Mouse (Mus musculus) telencephalon, adult 2 months (tissue): ENCODE data around the gene Stk17b.
A peak's percentile ranks its signal among the peaks of the same experiment; 100 is the strongest.
"Not testable (repeated sequence)": the region's sequence is repeated elsewhere in the genome, so short reads cannot be mapped to it uniquely, and the experiment has no call there.

Source experiments
- DNase-seq: peaks from one replicate; pipeline ENCODE4 v3.0.0-alpha.2; 2011; ENCODE audit warnings: low read depth, low spot score

Stk17b gene

DNA sequence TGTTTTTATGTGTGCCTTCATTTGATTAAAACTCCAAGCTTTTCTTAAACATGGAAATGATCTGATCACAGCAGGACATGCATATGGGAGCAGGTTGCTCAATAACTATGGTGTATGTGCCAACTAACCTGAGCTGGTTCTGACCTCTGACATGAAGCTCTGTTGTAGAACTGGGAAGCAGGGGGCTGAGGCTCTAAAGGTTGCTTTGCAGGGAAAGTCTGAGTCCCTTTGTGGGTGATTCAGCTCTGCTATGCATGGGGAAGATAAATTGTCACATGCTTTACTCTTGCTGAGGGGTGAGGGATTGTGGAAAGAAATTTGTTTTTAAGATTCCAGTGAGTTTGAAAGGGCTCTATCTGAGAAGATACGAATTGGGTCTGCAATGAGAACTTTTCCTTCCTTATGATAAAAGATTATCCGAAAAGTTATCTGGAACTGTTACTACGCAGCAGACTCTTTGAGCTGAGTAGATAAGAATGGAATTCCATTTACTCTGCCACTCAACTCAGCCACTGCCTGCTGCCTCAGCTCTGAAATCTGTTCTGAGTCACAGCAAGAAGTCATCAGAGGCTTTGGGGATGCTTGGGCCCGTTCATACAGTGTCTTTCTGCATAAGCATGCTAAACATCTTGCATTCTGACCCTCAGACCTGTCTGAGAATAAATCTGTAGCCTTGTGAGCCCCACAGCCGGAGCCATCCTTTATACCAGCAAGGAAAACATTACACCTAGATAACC lies 56.4 kb downstream of the Stk17b start:
- DNase-seq = no peak

DNA sequence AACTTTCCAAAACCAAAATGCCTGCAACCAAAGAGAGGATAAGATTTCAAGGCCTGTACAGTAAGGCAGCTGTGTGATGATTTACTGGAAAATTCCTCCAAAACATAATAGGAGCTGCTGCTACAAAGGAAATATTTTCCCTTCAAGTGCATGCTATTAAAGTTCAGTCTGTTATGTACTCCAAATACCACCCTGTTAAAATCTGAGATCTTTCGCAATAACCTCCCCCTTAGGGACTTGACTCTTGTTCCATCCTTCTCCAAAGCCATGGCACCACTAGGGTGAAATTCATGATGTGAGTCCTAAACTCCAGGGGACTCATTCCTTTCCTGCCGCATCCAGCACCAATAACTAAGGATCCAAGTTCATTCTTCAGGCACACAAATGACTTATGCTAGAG lies 58.1 kb downstream of the Stk17b start:
- DNase-seq = no peak

DNA sequence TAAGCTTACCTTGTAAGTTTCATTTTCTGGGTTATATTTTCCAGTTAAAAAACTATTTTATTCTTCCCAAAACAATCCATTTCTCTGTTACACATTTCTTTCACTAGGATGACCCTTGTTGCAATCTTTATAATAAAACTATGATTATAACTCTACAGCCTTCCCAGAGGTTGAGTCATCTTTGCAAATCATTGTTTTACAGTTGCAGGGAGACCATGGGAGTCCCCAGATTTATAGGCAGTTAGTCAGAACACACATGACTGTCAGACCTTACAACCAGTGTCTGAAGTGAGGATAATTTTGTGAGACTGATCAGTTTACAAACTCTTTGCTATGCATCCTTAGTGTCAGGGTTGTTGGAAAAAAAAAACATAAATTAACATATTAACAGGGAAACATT lies 63.7 kb downstream of the Stk17b start:
- no peak for DNase-seq

DNA sequence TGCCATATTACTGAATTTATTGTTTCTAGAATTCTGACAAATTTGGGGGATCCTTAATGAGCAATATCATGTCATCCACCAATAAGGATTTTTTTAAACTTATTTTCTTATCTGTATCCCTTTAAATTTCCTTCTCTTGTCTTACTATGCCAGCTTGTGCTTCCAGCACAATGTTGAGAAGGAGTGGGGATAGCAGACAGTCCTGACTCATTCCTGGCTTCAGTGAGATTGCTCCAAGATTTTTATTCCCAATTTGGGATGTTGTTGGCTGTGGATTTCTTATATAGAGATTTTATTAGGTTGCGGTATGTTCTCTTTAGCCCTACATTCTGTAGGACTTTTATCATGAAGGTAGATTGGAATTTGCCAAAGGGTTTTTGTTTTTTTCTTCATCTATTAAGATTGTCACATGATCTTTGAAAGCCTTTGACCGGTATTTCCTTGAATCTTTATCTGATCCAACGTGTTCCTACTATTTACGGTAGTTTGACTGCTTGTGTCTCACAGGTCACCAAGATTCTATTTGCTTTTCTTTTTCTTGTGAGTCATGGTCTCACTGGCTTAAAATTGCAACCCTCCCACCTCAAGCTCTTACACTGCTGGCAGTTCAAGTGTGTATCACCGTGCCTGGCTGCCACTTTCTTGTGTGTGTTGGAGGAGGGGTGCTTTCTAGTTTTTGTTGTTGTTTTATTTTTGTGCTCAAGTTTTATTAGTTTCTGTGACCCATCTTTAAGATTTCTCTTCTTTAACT lies 64.2 kb downstream of the Stk17b start:
- DNase-seq = peak; percentile 31

DNA sequence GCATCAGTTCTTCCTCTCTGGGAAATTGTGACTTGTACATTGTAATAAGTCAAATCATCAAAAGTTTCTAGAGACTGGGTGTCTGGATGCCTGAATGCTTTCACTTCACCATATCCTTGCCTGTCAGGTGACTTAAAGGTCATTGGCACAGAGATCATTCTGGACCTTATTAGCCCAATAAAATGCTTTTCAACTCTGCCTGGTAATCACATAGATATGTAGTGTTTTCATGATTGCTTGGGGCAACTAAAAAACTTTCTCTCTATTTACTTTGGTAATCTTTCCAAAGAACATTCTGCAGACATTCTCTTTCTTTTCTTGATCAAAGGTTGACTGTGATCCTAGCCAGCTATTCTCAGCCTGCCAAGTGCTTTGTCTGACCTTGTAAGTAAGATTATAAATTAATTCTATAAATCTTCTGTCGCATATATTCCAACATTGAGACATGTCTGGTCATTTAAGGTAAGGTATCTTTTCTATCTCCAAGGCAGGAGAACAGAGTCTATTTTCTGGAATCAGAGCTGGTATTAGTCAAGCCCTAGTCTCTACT lies 69.0 kb downstream of the Stk17b start:
- no peak for DNase-seq

DNA sequence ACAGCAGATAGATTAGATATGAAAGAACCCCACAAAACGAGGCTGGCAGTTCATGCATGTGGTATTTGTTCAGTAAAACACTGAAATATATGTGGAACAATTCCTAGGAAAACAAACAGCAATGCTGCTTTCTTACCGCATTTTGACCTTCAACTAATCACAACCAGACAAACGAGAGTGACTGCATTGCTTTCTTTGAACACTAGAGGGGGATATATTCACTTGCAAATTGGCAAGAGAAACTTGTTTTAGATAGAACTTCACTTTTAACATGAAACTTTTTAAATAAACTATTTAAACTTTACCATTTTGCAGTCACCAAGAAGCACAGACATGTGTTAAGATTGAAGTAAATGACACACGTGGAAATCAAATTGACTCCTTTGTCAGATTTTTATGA lies 69.6 kb downstream of the Stk17b start:
- peak; percentile 55 for DNase-seq

DNA sequence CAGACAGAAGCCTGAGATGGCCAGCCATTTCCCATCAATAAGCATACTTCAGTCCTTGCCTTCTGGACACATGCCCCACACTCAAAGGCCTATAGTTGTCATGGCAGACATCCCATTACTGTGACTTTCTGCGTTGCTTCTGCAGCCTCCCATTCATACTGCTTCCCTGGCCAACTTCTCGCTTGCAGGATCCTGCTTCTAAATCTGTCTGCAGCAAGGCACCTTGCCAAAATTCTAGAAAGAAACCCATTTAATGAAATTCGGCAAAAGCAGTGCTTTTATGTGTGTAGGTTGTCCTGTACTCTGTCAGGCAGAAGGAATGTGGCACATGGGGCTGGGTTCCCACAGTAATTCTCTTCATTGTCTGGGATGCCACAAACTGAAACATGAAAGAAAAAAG lies 71.6 kb downstream of the Stk17b start:
- DNase-seq = not testable (repeated sequence)

DNA sequence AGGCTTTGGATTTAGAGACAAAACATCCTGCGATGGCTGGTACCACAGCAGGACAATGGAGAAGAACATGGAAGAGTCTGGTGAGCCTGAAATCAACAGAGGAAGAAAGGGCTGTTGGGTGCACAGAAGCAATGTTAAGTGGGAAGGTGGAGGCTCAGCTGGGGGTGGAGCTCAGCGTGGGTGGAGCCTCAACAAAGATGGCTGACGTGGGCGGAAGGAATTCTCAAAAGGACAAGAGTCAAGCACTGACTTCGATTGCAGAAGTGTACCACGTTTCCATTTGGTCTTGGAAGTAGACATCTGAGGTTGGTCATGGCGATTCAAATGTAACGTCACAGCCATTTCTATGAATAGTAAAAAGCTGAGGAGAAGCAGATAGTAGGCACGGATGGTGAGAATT lies 74.0 kb downstream of the Stk17b start:
- no peak for DNase-seq

DNA sequence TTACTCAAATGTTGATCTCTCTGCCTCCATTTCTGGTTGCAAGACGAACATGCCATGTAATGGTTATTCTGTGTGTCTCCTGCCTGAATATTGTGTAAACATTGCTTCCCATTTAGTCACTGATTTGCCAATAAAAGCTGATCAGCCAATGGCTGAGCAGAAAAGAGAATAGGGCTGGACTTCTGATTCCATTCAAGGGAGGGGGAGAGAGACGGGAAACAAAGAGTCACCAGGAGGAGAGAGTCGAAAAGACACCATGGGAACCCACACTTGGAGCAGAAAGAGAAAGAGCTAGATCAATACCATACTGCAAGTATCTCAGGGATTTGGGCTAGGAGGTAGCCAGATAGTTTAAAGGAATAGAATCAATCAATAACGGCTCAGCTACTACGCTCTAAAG lies 75.4 kb downstream of the Stk17b start:
- not testable (repeated sequence) for DNase-seq

DNA sequence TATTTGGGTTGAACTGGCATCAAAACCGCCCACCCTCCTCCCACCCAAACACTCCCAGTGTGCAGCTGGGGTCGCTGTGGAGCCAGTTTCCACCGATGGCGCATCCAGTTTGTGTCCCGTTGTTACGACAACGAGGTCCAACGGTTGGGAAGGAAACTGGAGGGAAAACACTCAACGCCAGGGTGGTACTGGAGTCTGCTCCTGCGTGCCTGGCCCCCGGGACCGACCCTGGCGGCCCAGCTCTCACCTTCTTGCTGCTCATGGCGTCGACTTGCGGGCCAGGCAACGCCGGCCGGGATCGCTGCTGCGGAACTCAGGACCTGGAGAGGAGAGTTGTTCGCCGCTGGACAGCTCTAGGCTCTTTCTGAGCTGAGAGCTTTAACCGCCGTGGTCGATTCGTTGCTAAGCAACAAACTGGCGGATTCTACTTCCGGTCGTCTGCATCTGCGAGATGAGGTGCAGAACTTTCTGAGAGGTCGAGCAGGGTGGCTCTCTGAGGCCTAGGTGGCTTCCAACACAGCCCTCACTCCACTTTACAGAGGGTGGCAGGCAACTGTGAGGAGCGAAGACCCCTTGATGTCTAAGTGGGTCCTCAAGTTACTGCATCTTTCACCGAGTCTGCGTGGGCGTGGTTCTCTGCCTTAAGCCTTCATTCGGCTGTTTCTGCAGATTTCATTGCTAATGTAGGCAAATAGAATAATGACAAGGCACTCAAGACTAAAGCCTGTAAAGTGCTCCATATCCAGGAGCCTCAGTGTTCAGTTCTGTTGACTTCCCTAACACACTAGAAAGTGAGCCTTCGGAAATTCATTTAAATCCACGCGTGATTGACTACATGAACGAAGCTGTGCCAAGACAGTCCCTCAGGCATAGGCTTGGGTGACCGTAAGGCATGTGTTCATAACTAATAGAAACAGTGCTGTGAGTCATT lies 78.3 kb downstream of the Stk17b start, which contains the start of gene Dnah7a:
Gene Dnah7a, minus strand, starts transcription at position 354 of the 931 bp plus-strand sequence.
- DNase-seq = peak; percentile 63
